Mouse (Mus musculus) small intestine, adult 2 months (tissue): Measurements from ENCODE around the gene Adck2. TPM values are rescaled to one million over a fixed set of nuclear protein-coding genes. Genes with fewer than 3 reads are reported as not detected.

Experiments used
- H3K27ac ChIP-seq: fragments of 200-500 bp; 2 replicates; pipeline ENCODE4 v1.5.1; 2012; ENCODE audit warnings: low read depth, low read length, control low read depth, inconsistent platforms; ENCODE audit not compliant: insufficient read depth
- H3K27me3 ChIP-seq: fragments of 200-500 bp; 2 replicates; pipeline ENCODE4 v1.6.1; 2012; ENCODE audit warnings: mild to moderate bottlenecking, moderate library complexity, low read length, inconsistent platforms; ENCODE audit not compliant: control insufficient read depth, insufficient read depth
- H3K36me3 ChIP-seq: fragments of 200-500 bp; 2 replicates; pipeline ENCODE4 v1.6.1; 2012; ENCODE audit warnings: mild to moderate bottlenecking, low read length, control low read depth, inconsistent platforms; ENCODE audit not compliant: control insufficient read depth, insufficient read depth
- H3K4me1 ChIP-seq: fragments of 200-500 bp; 2 replicates; pipeline ENCODE4 v1.6.1; 2012; ENCODE audit warnings: low read length, inconsistent platforms, mixed read lengths; ENCODE audit not compliant: control insufficient read depth, insufficient read depth, insufficient read length
- H3K4me3 ChIP-seq: fragments of 200-500 bp; 2 replicates; pipeline ENCODE4 v1.5.1; 2012; ENCODE audit warnings: low read depth, mild to moderate bottlenecking, control low read depth, inconsistent platforms, low read length, moderate library complexity
- CTCF ChIP-seq: fragments of 200-500 bp; IDR thresholded peaks from 2 replicates; pipeline ENCODE4 v1.5.1; 2012; ENCODE audit warnings: low read depth, mild to moderate bottlenecking, control low read depth, inconsistent platforms, low read length, moderate library complexity, mixed read lengths; ENCODE audit not compliant: insufficient replicate concordance, insufficient read length; ENCODE audit errors: extremely low read depth
- POLR2A ChIP-seq: fragments of 200-500 bp; IDR thresholded peaks from 2 replicates; pipeline ENCODE4 v1.6.1; 2012; ENCODE audit warnings: low read depth, mild to moderate bottlenecking, control low read depth, inconsistent platforms, low read length, moderate library complexity
- WGBS: fragments of 180-500 bp; shearing (Covaris S2); methylation state at CpG from one replicate; pipeline ENCODE4 v1.1.7; 2018; 5-methylcytosine and 5-hydroxymethylcytosine counted together
- polyA plus RNA-seq: library from polyadenylated mRNA; depleted of rRNA; stranded (reverse); fragments of >200 nt; gene quantifications from 2 replicates; pipeline ENCODE4 v1.2.3, GENCODE M21; 2012

The Adck2 gene
- polyA plus RNA-seq, 1 experiment = 10.4 TPM

- Histone ChIP-seq H3K4me3 (no peak overlapping the region), H3K27ac (no peak overlapping the region), H3K27me3 (no peaks in the 10 kb centered on the region), H3K4me1 (peaks cover under 1% of the 10 kb centered on the region), H3K36me3 (no peaks in the 10 kb centered on the region)
- WGBS = 77% methylated on average over 5 of the region's 5 CpGs
- no peak for TF ChIP-seq POLR2A
Observed at GRCm38 (mm10) chr6:39548030-39548429, 25.6 kb upstream of the Adck2 start.

- Histone ChIP-seq H3K4me1 (peaks cover 3% of the 10 kb centered on the region; the same call in 1 of the 2 replicates), H3K36me3 (no peaks in the 10 kb centered on the region), H3K27ac (no peak overlapping the region), H3K27me3 (peaks cover 11% of the 10 kb centered on the region), H3K4me3 (no peak overlapping the region)
- TF ChIP-seq CTCF = no peak
- no peak for TF ChIP-seq POLR2A
- WGBS = 63% methylated on average over 8 of the region's 8 CpGs
Observed at GRCm38 (mm10) chr6:39551981-39552636, 21.6 kb upstream of the Adck2 start.

GRCm38 (mm10) chr6:39554888-39555647 is 18.6 kb upstream of the Adck2 start:
- Histone ChIP-seq H3K36me3 (no peaks in the 10 kb centered on the region), H3K4me3 (no peak overlapping the region), H3K27ac (peak overlapping the region; percentile 40), H3K4me1 (peaks cover 6% of the 10 kb centered on the region), H3K27me3 (peaks cover 23% of the 10 kb centered on the region)
- 71% methylated on average over 12 of the region's 12 CpGs for whole genome bisulfite sequencing
- TF ChIP-seq CTCF (no peak), POLR2A (no peak)

- peak overlapping the region; percentile 12; the same call in 1 of the 2 replicates for H3K27ac ChIP-seq
- TF ChIP-seq CTCF (no peak), POLR2A (no peak)
- no peak overlapping the region for H3K4me3 ChIP-seq
Observed at GRCm38 (mm10) chr6:39555648-39555945, 18.1 kb upstream of the Adck2 start.

GRCm38 (mm10) chr6:39556900-39557659 is 16.6 kb upstream of the Adck2 start:
- Histone ChIP-seq H3K4me1 (peaks cover 7% of the 10 kb centered on the region), H3K27me3 (peaks cover 23% of the 10 kb centered on the region), H3K4me3 (peak overlapping the region; percentile 71), H3K27ac (peak overlapping the region; percentile 60; the same call in 1 of the 2 replicates), H3K36me3 (no peaks in the 10 kb centered on the region)
- TF ChIP-seq CTCF (no peak), POLR2A (no peak)
- WGBS = 2% methylated on average over 53 of the region's 54 CpGs

More at GRCm38 (mm10) chr6:39555648-39555945, 18.1 kb upstream of the Adck2 start:
- Histone ChIP-seq H3K36me3 (no peaks in the 10 kb centered on the region), H3K4me1 (peaks cover 6% of the 10 kb centered on the region), H3K27me3 (peaks cover 23% of the 10 kb centered on the region)
- 67% methylated on average over 2 of the region's 2 CpGs for WGBS

- Histone ChIP-seq H3K27ac (peak within 1 kb of the TSS; percentile 60; the same call in 1 of the 2 replicates), H3K27me3 (peaks cover 23% of the 10 kb centered on the region), H3K36me3 (no peaks in the 10 kb centered on the region), H3K4me1 (peaks cover 11% of the 10 kb centered on the region), H3K4me3 (peak within 1 kb of the TSS; percentile 71)
- TF ChIP-seq CTCF = no peak
- TF ChIP-seq POLR2A = no peak; the same call in 1 of the 2 replicates
- WGBS = 6% methylated on average over 49 of the region's 50 CpGs
Observed at GRCm38 (mm10) chr6:39557723-39558261, 15.9 kb upstream of the Adck2 start, which contains the start of gene Dennd2a. TSS of gene Dennd2a (minus strand) at chr6:39557867.
